Mouse (Mus musculus) brain, embryonic 14.5 days (tissue): ENCODE results near the gene Mcrip1.

Experiments used
- CTCF ChIP-seq: fragments of 200-500 bp; IDR thresholded peaks from 2 replicates; pipeline ENCODE4 v1.5.1; 2012; ENCODE audit warnings: inconsistent platforms, mild to moderate bottlenecking, moderate library complexity, borderline replicate concordance; ENCODE audit not compliant: insufficient read depth, insufficient read length; ENCODE audit errors: extremely low read depth
- POLR2A ChIP-seq: fragments of 200-500 bp; IDR thresholded peaks from 2 replicates; pipeline ENCODE4 v1.6.1; 2012; ENCODE audit warnings: mild to moderate bottlenecking, inconsistent platforms, borderline replicate concordance; ENCODE audit not compliant: poor library complexity, insufficient read depth, insufficient read length, severe bottlenecking; ENCODE audit errors: extremely low read depth

DNA sequence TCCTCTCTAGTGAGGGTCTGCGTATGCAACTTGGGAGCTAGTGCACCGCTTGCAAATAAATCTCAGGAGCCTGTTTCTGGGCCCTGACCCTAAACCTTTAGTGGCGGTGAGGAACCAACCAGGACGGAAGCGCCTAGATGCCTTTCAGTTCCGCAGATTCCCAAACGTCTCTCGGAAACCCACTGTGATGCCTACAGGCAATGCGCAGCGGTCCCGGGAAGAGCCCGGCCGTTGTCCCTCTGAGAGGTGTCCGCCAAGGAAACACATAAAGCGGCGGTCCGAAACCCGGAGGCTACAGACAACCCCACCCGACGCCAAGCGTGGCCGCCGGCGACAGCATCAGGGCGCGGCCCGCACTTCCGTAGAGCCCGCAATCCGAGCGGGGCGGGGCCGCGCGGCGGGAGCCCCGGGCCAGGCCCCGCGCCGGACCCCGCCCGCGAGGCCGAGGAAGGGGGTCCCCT lies 31.4 kb upstream of the Mcrip1 start:
- no peak for TF ChIP-seq POLR2A
- no peak for TF ChIP-seq CTCF
